Mouse (Mus musculus): ENCODE measurements around the gene Asic1. TPM values are rescaled to one million over a fixed set of nuclear protein-coding genes. Genes with fewer than 3 reads are reported as not detected.
A peak's percentile ranks its signal among the peaks of the same experiment; 100 is the strongest.

Asic1 gene
- total RNA-seq, 1 experiment from 2014 or later = 0.70 TPM

DNA sequence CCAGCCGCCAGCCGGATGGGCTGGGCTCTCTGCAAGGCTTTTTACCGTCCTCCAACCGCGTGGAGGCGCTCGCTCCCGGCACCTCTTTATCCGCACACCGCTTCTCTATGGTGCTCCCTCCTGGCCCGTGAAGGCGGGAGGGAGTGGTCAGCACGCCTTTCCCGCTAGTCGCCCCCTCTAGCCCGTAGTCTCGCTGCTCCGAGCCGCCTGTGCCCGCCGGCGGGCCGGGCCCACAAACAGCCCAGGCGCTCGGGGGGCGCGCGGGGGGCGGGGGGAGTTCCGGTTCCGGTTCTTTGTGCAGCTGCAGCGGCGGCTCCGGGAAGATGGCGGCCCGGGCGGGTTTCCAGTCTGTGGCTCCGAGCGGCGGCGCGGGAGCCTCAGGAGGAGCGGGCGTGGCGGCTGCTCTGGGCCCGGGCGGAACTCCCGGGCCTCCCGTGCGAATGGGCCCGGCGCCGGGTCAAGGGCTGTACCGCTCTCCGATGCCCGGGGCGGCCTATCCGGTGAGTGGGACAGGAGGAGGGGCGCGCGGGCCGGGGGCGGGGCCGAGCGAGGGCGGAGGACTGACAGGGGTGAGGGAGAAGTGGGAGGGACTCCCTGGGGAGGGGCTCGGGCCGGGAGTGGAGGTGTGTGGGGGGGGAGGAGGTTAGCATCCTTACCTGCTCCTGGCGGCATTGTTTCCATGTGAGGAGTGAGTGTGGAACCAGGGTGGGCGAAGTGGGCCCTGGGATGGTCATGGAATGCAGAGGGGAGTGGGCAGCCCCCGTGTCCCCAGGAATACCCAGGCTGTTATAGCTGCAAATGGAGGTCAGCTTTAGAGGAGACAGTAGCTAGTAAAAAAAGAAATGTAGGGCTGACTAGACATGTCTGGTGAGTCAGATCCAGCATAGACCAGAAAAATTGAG lies 32.1 kb downstream of the Asic1 start, which contains the start of gene Smarcd1:
Smarcd1 (plus strand) TSS at position 131 of the 902 bp plus-strand sequence.
- peak; percentile 97 for DNase-seq

- peak; percentile 30 for DNase-seq
Measured at GRCm38 (mm10) chr15:99703104-99703503, 32.9 kb downstream of the Asic1 start.

DNA sequence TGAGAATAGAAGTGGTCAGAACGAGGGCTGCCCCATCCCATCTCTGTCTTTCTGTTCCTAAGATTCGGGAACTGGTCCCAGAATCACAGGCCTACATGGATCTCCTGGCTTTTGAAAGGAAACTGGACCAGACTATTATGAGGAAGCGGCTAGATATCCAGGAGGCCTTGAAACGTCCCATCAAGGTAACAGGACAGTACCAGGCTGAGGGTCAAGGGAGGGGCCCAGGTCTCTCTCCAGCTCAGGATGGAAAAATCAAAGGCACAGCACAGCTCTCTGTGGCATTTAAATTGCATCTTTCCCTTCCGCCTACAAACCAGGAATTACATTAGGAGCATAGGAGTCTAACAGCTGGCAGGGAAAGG lies 33.5 kb downstream of the Asic1 start:
- peak; percentile 31 for DNase-seq

DNA sequence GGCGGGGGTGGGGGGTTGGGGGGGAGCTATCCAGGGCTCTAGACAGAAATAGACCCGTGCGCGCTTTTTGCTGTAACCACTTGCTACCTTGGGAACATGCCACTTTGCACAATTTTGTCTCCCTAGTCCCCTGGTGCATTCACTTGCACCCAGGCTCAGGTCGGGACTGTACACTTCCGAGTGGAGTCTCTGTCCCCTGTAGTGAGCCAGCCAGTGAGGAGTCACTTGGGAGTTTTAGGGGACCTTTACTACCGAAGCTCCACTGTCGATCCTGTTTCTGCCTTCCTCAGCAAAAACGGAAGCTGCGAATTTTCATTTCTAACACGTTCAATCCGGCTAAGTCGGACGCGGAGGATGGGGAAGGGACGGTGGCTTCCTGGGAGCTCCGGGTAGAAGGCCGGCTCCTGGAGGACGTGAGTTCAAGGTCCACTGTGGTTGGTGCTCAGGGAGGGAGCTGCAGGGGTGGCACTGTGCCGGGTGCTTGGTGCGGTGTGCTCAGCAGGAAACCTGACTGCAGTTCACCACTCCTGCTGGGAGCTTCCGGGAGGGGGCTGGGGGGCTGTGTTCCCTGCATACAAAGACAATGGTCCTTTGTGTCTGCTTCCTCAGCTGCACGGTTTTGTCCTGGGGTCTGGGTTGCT lies 34.0 kb downstream of the Asic1 start:
- DNase-seq = peak; percentile 74

DNA sequence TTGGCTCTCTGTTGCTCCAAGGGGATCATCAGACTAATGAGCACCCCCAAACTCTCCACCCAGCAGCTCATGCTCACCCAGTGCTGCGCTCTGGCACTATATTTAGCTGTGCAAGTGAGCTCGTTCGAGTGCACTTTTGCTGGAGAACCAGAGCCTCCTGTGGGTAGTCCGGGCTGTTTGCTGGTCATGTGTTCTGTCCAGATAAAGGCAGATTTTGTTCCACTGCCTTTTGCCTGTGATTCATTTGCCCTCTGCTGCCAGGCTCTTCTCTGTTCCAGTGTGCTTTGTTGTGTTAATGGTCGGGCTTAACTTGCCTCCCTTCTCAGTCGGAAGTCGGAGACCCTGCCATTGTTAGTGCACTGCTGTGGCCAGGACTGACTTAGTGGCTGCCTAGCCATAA lies 34.7 kb downstream of the Asic1 start:
- peak; percentile 58 for DNase-seq

DNA sequence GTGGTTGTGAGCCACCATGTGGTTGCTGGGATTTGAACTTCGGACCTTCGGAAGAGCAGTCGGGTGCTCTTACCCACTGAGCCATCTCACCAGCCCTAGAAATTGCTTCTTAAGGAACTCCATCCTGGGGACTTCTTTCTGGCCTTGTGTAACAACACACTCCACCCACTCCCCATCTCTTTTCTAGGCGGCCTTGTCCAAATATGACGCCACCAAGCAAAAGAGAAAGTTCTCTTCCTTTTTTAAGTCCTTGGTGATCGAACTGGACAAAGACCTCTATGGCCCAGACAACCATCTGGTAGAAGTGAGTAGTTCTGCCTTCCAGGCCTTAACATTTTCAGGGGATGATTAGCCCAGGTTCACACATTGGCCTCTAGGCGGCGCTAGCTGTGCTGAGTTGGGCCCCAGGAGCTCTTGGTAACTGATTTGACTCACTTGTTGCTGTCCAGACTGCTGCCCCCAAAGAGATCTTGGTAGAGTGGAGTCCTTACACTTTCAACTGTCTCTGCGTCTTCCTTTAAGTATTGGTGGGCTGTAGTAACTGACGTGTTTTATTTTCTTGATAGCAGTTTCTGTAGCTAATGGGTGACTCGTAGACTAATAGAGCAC lies 35.4 kb downstream of the Asic1 start, which contains the start of gene Gm17349:
Gm17349 (minus strand) TSS at position 51 of the 609 bp plus-strand sequence.
- DNase-seq = peak; percentile 87

- DNase-seq = no peak
Measured at GRCm38 (mm10) chr15:99708176-99708575, 38.0 kb downstream of the Asic1 start.

DNA sequence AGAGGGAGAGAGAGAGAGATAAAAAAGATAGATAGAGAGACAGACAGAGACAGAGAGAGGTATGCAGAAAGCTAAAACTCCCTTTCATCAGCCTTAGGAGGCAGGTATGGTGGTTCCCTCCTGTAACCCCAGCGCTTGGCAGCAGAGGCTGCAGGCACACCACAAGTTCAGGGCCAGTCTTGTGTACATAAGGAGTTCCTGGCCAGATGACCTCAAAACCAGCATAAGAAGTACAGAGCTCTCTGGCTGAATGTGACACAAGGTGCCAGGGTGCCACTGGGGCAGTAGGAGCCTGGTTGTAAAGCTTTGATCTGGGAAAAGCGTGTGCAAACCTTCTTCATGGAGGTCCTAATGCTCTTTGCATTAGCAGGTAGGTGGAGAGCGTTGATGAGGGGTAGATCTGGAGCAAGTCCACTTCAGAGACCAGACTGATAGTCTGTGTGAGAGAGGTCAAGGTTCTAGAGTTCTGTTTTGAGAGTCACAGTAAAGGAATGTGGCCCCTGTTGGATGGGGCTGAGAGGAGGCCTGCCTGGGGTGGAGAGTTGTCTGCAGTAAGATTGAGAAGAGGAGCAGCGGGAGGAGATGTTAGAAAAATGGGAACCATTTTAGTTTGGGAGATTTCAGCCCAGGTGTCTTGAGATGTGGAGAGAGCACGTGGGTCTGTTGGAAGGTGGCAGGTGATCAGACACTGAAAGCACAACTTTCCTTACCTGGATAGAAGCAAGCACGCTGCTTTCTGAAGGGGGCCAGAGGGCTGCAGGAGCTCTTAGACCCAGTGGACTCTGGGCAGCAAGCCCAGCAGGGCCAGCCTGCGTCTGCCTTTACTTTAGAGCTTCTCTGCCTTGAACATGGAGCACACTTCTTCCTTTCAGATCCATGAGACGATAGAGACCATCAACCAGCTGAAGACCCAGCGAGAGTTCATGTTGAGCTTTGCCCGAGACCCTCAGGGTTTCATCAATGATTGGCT lies 40.3 kb downstream of the Asic1 start:
- DNase-seq = peak; percentile 38

DNA sequence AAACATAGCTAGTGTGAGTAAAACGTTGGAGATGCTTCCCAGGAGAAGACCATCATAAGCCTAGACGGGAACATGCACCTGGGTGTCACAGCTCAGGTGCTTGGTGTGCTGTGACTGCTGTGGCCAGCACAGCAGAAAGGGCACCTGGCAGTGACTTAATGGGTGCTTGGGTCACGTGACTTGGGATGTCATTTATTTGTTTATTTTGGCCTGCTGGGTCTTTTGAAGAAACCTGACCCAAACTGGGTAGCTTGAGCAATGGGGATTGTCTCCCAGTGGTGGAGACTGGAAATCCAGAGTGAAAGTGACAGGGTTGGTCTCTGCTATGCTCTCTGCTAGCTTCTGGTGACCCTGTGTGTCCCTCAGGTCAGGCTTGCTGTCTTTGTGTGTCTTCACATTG lies 41.3 kb downstream of the Asic1 start:
- no peak for DNase-seq

DNA sequence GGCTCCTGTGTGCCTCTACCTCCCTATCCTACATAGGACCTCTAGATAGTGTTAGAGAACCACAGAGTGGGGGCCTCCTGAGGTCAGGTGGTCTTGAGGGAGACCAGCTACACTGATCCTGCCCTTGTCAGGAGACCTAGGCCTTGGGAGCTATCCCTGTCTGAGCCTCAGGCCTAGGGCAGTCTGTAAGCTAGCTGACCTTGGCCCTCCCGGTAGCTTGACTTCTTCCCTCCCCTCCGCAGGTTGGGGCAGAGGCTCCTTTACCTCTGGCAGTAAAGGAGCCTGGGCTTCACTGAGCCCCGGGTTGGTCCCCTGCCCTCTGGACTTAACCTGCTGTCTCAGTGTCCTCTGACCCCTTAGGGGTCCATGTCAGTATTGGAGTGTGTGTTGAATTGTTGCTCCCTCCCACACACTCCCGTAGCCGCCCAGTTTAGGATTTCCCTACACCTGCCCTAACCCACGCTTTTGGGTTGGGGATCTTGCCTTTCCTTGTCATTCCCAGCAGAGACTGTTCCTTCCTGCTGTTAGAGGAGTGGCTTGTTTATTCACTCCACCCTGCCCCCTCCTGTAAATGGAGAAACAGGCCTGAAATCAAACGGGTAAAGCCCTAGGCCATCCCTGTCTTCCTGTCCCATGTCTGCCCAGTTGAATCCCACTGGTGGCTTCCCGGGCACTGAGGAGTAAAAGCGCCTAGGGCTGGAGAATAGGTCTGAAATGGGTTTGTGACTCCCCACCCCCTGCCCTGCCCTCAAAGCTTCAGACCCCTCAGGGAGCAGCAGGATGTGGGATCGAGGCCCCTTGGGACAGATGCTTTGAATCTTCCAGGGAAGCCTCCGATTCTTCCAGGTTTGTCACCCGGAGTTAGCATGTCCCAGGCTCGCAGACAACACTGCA lies 42.7 kb downstream of the Asic1 start:
- peak; percentile 25 for DNase-seq

DNA sequence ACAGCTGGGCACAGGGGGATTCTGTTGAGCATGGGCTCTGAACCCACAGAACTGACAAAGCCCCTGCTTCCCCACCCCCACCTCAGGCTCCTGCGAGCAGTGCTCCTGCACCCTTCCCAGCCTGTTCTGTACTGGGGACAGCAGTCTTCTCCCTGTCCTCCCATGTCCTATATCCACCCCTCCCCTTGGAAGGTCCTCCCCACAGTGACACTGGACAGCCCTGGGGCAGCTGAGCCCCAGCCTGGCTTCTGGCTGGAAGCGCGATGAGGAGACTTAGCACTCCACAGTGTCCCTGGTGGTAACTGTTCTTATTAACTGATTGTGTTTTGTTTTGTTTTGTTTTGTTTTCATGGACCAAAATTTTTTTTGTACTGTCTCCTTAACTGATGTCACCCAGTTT lies 43.4 kb downstream of the Asic1 start:
- DNase-seq = peak; percentile 66

DNA sequence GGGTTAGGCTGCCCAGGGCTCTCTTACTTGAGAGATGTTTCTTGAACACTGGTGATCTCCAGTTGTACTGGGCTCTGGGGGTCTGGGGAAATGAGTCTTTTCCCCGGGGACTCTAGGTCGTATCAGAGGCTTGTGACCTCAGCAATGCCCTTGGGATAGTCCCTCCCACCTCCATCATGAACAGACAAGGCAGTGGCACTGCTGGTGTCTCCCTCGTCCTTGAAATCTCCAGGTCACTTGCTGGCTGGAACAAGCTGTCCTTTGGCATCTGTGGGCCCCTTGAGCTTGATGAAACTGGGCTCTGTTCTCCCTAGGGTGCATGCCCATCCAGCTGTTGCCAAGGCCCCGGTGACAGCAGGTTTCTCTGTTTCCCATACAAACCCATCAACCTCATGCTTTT lies 44.0 kb downstream of the Asic1 start:
- DNase-seq = peak; percentile 87

DNA sequence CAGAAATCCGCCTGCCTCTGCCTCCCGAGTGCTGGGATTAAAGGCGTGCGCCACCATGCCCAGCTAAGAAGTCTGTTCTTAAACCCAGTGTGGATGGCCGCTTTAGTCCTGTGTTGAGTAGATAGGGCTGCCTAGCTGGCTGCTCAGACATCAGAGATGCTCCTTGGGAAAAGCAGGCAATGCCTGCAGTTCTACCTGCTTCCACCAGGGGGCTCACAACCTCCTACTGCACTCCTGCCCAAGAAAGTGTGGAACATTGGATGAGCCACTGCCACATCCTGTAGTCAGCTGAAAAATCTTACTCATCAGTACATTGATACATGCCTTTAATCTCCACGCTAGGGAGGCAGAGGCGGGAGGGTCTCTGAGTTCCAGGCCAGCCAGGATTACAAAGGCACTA lies 44.7 kb downstream of the Asic1 start:
- peak; percentile 87 for DNase-seq

GRCm38 (mm10) chr15:99715361-99715865 lies 45.2 kb downstream of the Asic1 start:
- DNase-seq = no peak

DNA sequence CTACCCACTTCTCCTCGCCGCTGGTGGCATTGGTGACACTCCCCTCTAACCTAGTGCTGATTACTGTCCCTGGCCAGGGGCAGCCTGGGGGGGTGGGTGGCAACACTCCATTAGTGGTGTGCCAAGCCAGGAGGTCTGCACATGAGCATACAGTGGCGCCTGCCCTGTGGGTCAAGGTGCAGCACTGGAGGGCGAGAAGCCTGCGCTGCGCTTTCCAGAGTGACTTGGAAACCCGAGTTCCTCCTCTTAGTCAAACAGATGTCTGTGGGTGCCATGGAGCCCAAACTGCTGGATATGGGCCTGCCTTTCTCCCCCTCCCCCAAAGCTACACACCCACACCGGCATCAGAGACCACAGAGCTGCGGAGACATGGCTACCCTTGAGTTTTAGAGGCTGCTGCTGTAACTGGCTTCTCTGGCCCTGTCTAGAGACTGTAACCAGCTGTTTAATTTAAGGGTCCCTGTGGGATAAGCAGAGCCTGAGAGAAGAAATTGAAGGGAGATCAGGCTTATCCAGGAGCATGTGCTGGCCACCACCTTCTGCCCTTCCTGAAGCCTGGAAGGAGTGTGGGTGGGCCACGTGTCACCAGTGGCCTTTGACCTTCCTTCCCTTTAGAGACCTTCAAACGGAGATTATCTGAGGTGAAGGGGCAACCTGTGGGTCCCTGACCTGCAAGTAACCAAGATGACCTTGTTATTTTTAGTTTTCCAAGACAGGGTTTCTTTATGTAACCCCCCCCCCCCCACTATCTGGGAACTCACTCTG lies 46.0 kb downstream of the Asic1 start:
- peak; percentile 73 for DNase-seq

GRCm38 (mm10) chr15:99716814-99717213 lies 46.6 kb downstream of the Asic1 start:
- peak; percentile 3 for DNase-seq

GRCm38 (mm10) chr15:99717386-99718334 lies 47.5 kb downstream of the Asic1 start, which contains the start of gene Gpd1:
Gene Gpd1 (plus strand): TSS chr15:99717515.
- peak; percentile 87 for DNase-seq

- peak; percentile 56 for DNase-seq
Measured at GRCm38 (mm10) chr15:99718461-99719021, 48.4 kb downstream of the Asic1 start.
